Mouse (Mus musculus) c-Kit-negative CD71-positive TER-119-positive erythroid progenitor cells, embryonic 14.5 days (primary cell): ENCODE data around the gene Tkt.
"Not testable (repeated sequence)": the region's sequence is repeated elsewhere in the genome, so short reads cannot be mapped to it uniquely, and the experiment has no call there.

Experiments used
- DNase-seq: peaks from one replicate; pipeline ENCODE4 v3.0.0-alpha.2; 2013; ENCODE audit warnings: low read depth, low spot score

Tkt gene

DNA sequence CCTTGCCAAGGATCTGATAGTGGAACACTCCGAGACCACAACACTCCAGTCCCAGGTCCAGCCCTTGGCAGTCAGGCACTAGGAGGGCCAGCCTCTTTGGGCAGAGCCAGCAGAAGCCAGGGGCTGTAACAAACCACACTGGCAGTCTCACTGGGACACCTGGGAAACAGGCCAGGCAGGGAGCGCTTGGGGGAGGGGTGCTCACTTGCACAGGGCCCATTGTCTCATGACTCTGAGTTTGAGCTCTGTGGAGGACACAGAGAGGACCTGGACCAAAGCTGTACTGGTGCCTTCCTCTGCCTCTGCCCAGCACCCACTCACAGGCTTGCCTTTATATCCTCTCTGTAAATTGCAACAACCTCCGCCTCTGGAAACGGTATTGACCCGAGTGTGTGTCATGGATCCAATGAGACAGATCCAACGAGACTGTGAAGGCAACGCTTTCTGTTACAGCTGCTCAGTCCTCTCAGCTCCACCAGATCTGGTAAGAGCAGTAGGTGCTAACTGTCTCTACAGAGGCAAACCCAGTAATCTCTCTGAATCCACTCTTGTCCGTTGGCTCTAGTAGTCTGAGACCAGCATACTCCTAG is at the start of gene Tkt:
Gene Tkt (plus strand): TSS at position 229 of the 590 bp plus-strand sequence.
- DNase-seq: peak; percentile 32

DNA sequence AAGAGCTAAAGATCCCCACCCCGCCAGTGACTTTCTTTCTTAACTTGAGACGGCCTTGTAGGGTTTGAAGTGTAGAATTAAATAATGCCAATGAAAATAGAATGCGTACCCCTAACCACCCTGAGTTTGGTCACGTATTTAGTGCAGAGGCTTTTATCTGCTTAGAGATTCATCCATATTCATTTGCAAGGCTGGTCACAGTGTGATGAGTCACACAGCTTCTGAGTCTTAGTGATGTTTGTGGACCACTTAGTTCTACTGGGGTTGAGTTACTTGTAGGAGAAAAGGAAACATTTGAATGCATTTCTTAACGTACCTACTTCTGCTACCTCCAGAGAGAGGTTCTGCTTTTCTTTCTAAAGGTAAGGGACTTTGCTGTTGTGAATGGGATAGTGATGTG is 43.2 kb upstream of the Tkt start:
- DNase-seq: no peak

DNA sequence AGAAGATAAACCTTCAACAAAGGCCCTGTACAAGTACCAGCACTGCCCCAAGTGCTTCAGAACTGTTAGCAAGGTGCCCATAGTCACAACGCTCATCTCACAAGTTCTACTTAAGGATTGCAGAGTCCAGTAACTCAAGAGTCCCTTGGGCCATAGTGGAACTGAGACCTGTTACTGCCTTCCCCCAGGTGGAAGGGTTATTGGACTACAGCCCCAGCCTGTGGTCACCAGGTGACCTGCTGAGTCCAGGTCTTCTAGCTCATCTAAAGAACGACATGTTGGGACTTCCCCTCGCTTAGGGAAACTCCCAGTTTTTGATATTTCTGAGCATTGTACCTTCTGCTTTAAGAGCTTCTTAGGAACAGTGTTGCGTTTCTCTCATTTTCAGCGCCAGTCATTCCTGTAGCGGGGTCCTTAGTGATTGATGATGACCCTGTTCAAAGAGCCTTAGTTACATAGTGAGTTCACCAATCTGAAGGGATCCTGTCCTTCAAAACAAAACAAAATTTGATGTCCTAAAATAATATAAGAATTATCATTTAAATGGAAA is 37.9 kb upstream of the Tkt start:
- DNase-seq: no peak

DNA sequence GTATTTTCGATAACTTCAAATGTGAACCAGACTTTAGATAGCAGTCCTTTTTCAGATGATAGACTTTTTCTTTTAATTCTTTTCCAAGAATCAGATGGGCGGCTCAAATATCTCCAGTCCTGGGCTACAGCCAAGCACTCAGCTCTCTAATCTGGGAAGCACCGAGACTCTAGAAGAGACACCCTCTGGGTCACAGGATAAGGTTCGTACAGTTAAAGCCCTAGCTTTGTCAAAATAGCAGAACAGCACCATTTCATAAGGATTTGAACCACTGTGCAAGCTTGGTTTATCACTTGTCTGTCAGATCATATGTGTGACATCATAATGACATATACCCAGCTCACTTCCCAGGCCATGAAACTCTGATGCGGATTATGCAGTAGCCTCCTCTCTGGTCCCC is 35.3 kb upstream of the Tkt start:
- no peak for DNase-seq

DNA sequence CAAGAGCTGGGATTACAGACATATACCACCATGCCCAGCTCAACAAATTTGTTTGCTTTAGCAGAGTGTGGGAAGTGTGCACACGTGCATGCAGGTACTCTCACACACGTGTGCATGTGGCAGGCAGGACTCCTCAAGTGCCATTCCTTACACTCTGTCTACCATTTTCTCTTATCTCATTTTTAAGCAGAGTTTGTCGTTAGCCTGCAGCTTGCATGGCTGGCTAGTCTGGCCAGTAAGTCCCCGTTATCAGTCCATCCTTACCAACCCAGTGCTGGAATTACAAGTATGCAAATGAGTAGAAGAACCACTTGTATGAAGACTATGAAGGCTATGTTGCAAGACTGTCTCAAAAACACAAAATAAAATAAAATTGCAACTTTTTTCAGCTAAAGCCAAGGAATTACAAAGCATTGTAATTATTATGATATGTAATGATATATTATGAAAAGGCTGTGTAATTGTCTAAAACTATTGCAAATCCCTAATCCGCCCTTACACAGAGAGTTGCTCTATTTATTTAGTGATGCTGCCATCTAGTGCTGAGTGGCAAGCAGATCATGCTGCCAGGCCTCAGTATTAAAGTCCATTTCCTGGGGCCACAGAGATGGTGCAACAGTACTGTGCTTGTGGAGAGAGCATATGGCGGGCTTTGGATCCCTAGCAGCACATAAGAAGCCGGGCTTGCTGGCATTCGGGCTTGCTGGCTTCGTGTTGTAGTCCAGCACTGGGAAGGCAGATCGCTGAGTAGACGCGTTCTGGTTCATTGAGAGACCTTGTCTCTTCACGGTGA is 32.0 kb upstream of the Tkt start:
- no peak for DNase-seq

DNA sequence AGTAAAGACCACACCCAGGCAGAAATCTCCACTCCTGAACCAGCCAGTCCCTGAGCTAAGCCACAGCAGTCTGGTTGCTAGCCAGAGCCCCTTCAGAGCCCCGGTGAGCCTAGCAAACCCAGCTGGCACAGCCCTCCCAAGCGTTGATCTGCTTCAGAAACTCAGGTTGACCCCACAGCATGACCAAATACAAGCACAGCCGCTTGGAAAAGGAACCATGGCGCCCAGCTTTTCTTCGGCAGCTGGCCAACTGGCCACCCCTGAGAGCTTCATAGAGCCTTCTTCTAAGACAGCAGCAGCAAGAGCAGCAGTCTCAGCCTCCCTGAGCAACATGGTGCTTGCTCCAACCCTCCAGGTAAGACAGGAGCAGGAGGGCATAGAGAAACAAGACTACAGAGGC is 28.8 kb upstream of the Tkt start:
- no peak for DNase-seq

DNA sequence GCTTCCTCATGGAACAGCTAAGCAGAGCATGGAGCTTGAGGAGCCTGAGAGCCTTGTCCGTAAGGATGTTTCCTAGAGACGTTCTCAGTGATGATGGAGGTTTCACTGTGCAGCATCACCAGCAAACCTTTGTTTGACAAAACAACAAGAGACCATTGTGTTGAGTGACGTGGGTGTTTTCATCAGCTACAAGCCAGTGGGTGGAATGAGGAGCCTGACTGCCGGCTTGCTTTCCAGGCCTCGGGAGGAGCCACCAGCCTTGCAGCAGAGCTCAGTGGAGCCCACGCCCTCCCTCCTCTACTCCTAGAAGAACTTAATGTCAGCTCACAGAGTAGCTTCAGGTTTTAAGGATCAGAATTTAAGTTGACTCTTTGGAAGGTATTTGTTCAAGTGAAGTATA is 24.8 kb upstream of the Tkt start:
- no peak for DNase-seq

DNA sequence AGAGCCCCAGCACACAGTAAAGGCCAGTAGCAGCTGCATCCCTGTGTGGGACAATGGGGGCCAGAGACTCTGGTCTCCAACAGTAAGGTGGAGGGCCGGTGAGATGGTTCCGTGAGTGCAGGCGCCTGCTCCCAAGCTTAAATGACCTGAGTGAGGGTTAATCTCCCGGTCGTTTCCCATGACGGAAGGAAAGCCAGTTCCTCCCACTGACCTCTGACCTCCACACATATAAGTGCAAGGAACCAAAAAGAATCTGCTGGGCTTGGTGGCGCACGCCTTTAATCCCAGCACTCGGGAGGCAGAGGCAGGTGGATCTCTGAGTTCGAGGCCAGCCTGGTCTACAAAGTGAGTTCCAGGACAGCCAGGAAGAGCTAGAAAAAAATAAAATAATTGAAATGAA is 19.8 kb upstream of the Tkt start:
- DNase-seq: no peak

DNA sequence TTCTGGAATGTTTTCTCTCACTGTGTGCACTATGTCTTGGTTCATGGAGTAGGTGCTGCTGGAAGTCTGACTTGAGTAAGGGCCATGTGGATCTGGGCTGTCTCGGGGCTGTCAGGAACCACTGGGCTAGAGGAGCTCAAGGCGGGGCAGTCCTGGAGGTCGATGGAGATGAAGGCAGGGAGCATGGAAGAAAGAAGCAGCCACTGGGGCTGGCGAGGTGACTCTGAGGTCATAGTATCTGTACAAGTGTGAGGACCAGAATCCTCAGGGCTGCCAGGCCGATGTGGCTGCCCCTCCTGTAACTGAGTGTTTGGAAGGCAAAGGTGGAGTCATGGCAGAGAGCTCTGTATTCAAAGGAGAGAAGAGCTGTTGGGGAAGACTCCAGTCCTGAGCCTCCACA is 19.2 kb upstream of the Tkt start:
- DNase-seq: no peak

DNA sequence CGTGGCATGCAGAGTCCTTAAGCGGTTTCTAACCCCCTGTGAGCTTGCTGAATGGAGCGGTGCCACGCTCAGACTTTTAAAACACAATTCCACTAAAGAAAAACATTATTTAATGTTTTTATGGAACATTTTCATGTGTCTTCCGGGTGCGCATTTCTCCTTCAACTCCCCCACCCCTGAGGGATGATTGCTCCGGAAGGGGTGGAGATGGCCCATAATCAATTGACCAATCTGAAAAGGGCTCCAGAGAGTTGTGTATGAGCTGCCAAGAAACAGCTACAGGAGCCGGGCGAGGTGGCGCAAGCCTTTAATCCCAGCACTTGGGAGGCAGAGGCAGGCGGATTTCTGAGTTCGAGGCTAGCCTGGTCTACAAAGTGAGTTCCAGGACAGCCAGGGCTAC is 18.7 kb upstream of the Tkt start:
- DNase-seq: no peak

DNA sequence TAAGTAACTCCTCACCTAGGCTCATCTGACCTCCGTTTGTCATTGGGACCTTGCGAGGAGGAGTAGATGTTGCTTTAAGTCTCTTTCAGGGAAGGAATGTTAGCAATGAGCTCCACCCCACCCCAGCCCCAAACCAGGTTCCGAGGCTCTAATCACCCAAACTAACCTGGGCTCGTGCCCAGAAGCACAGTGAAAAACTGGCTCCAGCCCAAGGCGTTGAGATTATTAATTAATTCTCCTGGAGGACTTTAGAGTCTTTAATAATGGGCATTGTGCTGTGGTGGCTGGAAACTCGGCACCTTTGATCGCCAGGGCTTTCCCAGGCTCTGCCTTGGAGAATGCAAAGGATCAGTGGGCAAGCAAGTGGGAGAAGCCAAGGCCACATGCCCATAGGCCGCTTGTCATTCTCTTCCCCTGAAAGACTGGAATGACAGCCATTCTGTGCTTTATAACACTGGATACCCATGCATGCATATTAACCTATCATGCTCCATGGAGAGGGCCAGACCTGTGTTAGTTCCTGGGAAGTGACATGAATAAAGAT is 17.4 kb upstream of the Tkt start:
- no peak for DNase-seq

DNA sequence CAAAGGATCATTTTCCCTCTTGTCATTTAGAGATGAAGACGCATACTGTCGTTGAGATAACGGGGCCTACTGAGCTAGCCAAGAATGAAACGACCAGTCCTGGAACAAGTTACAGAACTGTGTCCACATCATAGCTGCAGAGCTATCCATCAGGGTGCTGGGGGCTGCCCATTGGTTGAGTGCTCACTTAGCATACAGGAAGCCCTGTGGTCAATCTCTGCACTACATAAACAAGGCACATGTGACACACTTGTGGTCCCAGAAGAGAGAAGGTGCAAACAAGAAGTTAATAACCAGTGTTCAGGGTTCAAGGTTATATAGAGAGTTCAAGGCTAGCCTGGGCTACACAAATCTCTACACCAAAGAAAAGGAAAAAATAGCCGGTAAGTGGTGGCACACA is 16.7 kb upstream of the Tkt start:
- no peak for DNase-seq

DNA sequence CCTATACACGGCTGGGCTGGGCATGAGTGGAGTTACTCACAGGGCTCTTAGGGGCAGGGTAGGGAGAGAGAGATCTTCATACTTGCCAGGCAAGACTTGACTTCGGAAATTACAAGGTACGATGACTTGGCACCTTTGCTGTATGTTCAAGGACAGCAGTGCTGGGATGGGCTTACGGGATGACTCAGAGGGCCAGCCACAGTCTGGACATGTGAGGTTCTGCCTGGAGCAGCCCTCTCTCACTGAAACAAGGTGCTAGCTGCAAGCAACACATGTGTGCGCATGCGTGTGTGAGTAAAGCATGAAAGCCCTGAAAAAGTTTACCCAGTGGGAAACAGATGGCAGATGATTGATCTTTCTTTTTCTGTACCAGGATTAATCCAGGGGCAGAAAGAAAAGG is 16.3 kb upstream of the Tkt start:
- DNase-seq: no peak

DNA sequence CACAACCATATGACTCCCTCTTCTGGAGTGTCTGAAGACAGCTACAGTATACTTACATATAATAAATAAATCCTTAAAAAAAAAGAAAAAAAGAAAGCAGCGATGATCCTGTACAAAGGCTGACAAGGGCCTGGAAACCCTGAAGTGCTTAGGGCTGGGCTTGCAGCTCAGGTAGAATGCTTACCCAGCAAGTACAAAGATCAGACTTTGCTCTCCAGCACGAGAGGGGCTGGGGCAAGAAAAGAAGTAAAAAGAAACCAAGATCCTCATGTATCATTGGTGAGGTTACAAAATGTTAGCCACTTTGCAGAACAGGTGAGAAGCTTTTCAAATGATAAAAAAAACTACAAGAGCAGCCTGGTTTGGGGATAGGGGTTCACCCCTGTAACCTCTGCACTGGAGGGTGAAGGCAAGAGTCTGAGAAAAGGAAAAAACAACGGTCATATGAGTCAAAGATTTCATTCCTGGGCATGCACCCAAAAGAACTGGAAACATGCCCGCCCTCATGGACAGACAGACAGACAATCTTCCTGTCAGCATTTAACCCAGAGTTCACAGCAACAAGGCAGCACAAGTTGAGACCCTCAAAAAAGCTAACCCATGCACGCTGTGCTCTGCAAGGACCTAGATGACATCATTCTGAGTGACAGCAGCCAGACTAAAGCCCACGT is 14.2 kb upstream of the Tkt start:
- no peak for DNase-seq

DNA sequence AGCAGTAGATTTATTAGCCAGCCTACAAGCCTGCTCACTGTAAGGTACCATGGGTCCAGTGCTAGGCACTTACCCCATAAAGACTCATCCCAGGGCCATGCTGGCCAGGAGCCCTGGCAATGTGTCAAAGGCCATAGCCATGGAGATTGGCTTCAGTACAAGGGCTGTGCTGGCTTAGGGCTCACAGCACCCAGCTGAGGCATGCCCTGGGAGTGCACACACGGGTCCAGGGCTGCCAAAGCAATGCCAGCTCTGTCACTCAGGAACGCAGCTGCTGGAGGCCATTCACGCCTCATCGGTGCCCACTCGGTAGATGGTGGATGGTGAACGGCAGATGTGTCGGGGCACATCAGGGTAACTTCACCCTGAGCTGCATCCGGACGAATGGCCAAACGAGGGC is 6.6 kb upstream of the Tkt start:
- DNase-seq: no peak

DNA sequence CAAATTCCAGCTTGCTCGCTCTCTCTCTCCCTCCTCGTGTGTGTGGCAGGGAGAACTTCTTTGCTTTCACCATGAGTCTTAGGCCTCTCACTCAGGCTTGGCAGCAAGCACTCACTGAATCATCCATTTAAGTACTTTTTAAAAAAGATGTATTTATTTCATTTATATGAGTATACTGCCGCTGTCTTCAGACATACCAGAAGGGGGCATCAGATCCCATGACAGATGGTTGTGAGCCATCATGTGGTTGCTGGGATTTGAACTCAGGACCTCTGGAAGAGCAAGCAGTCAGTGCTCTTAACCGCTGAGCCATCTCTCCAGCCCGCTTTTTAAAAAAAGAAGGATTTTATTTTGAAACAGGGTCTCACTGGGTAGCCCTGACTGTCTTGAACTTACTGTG is 4.8 kb upstream of the Tkt start:
- DNase-seq: not testable (repeated sequence)

DNA sequence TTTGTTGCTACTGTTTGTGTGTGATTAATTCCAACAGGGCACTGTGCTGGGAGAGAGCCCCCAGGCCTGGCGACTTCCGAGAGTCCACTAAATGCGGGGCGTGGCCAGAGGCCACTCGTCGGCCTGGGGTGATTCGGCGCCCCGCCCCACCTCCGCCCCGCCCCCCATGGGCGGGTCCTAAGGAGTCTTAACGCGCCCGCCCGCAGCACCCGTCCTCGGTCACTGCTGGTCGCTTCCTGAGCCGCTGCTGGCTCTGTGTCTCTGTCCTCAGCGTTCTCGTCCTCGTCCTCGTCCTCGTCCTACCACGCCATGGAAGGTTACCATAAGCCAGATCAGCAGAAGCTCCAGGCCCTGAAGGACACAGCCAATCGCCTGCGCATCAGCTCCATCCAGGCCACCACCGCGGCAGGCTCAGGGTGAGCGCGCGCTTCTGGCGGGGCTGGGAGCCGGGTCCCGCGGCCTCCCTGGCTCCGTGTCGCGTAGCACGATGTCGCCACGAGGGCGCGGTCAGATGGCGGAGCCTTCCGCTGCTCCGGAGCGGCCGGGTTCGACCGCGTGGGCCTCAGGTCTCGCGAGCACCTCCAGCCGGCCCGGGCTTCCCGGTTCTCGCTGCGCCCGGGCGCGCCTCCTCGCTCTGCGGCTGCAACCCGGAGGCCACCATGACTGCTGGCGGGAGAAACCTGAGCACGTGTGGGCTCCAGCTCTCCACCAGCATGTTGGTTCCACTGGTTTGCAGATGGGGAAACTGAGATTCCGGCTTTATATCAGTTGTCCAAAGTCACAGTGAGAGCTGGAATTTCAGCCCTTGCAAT is 1.0 kb downstream of the Tkt start:
- DNase-seq: peak; percentile 92

DNA sequence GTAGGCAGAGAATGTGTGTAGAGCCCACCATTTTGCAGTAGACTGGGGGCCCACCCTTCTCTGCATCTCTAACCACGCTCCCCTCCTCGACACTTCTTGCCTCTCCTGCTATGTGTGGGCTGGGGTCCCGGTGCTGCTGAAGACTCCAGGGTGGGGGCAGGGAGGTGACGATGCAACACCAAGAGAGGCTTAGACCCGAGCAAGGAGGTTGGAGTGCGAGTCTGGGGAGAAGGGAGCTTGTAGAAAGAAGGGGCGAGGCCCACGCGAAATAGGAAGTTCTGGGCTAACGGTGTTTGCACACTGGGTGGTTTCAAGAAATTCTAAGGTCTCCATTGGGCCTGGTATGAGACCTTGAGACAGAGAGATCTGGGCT is 1.6 kb downstream of the Tkt start:
- no peak for DNase-seq

DNA sequence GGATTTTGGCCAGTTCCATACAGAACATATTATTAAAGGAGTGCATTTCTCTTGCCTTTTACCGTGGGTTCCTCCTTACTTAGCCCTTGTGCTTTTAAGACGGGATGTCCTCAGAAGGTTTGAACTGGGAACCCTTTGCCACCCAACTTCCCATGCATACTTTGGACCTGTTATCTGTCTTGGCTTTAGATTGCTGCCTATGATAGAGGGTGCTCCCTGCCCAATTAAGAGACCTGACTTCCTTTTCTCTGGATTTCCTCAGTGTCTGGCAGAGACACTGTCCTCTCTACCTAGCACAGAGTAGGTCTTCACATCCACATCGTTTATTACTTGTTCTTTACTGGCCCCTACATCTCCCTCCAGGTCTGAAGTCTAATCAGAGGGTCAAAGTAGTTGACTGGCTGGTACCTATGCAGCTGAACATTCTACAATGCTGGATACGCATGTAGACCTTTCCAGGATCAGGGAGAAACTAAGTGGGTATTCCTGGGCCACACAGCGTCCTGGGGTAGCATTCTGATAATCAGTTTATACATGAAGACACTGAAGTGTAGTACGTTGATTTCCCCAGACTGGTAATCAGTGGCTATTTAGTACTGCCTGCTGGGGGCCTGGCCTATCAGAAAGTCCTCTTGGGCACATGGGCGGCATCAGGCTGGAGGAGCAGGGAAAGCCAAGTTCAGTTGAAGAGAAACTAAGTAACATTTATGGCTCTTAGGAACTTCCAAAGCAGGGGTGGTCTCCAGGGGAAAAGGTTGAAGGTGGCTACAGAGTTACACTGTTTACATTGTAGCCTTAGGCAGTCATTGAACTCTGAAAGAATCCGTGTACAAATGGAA is 2.3 kb downstream of the Tkt start:
- no peak for DNase-seq

DNA sequence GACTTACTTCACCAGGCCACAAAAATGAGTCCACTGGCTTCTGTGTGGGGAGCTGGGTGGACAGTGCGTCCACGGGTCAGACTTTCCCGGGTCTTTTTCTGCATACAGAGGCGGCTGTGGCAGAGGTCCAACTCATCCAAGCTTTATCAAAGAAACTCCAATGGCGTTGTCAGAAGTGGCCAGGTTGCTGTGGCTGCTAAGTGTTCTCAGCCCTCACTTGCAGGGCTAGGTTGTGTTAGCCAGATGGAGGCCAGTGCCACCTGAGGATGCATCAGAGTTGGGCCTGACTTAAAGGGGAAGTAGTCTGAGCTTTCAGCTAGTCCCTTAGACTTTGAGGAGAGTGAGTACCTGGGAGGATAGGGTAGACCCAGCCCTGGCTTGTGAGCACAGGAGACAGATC is 3.4 kb downstream of the Tkt start:
- DNase-seq: no peak

DNA sequence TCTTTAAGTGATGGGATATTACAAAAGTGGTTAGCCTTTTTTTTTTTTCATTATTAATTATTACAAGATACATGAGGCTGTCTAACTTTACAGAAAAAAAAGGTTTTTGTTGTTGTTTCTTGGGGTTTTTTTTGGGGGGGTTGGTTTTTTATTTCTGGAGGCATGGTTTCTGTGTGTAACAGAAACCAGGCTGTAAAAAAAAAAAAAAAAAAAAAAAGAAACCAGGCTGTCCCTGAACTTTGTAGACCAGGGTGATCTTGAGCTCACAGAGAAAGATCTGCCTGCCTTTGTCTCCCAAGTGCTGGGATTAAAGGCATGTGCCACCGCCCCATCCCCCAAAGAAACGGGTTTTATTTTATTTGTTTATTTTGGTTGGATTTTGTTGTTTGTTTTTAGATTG is 3.8 kb downstream of the Tkt start:
- no peak for DNase-seq
